Mouse (Mus musculus): ENCODE data around the gene Slc19a3.

DNA sequence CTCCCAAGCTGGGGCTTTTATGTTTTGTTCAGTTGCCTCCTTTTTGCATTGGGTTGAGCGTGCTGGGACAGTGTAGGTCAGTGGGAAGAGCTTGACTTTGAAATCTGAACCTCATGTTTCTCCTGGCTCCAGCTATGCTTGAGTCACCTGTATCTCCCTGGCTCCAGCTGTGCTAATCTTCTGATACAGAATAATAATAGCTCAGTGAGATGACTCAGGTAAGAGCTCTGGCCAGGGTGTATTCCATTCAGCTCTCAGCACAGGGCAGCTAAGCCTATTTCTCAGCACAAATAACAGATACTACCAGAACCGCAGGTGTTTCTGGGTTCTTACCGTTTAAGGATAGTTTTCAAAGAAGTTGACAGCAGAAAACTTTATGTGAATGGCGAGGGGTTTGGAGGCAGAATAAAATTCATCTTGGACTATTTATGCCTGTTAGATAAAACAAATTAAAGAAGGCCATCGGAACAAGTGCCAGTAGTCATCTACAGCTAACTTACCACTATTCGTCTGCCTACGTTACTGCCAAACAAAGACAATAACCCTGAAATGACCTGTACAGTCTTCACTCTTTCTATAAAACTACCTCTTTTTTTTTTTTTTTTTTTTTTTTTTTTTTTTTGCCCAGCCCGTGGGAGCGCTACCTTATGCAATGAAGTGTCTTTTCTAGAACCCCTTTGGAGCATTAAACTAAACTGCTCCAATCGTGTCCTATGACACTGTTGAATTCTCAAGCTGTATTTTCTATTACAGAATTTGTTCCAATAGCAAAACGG lies 1.2 kb downstream of the Slc19a3 start:
- TF ChIP-seq CTCF (IDR thresholded peaks at IDR 0.05; ENCODE audit: low read depth) (no peak), EP300 (optimal IDR thresholded peaks at IDR 0.05) (no peak)

Data from stomach, postnatal 0 days (tissue).